Mouse (Mus musculus) G1E (cell line): ENCODE data around the gene Sox5. TPM values are rescaled to one million over a fixed set of nuclear protein-coding genes. Genes with fewer than 3 reads are reported as not detected.

Experiments
- ATAC-seq: 2 replicates; pipeline ENCODE4 v1.8.0; 2016; ENCODE audit warnings: mild to moderate bottlenecking; ENCODE audit not compliant: insufficient number of reproducible peaks, poor library complexity, low FRiP score, severe bottlenecking; ENCODE audit errors: extremely low read depth
- DNase-seq: peaks from one replicate; pipeline ENCODE4 v3.0.0; 2012; ENCODE audit warnings: low spot score
- H3K27me3 ChIP-seq: 2 replicates; pipeline ENCODE4 v1.6.1; 2012; ENCODE audit warnings: mild to moderate bottlenecking, low read length, inconsistent platforms; ENCODE audit not compliant: insufficient read depth
- H3K36me3 ChIP-seq: replicated peaks from 2 replicates; pipeline ENCODE3; 2012; ENCODE audit warnings: mild to moderate bottlenecking, inconsistent platforms
- H3K4me1 ChIP-seq: 2 replicates; pipeline ENCODE4 v1.6.1; 2012; ENCODE audit warnings: low read depth, low read length, inconsistent platforms, mixed read lengths; ENCODE audit not compliant: insufficient read depth
- H3K4me3 ChIP-seq: 2 replicates; pipeline ENCODE4 v1.5.1; 2012; ENCODE audit warnings: low read depth, mild to moderate bottlenecking, inconsistent platforms, low read length, moderate library complexity, mixed read lengths
- H3K9me3 ChIP-seq: replicated peaks from 2 replicates; pipeline ENCODE4 v1.6.1; 2012; ENCODE audit warnings: inconsistent platforms
- CTCF ChIP-seq: IDR thresholded peaks from 2 replicates; pipeline ENCODE4 v1.5.1; 2012; ENCODE audit warnings: low read depth, low read length, inconsistent platforms, mixed read lengths
- GATA1 ChIP-seq: IDR thresholded peaks from 2 replicates; pipeline ENCODE4 v1.6.1; 2012; ENCODE audit warnings: borderline replicate concordance, low read length, inconsistent platforms, mixed read lengths
- GATA2 ChIP-seq: IDR thresholded peaks from 2 replicates; pipeline ENCODE4 v1.6.1; 2012; ENCODE audit warnings: low read depth, low read length, inconsistent platforms, borderline replicate concordance
- POLR2AphosphoS5 ChIP-seq: IDR thresholded peaks from 2 replicates; pipeline ENCODE4 v1.6.1; 2012; ENCODE audit warnings: low read depth, low read length, inconsistent platforms; ENCODE audit not compliant: insufficient replicate concordance
- TAL1 ChIP-seq: conservative IDR thresholded peaks from 2 replicates; pipeline ENCODE4 v1.6.1; 2012; ENCODE audit warnings: low read depth, low read length, inconsistent platforms, mixed read lengths
- polyA plus RNA-seq: library from polyadenylated mRNA; stranded (reverse); fragments of >175 nt; gene quantifications from 2 replicates; pipeline ENCODE4 v1.2.3, GENCODE M21; 2012
- total RNA-seq, 2 experiments: library from RNA; stranded (forward) in 1 of 2; stranded (reverse) in 1 of 2; fragments of 200-1000 nt in 1 of 2; fragments of >200 nt in 1 of 2; fragmentation: Nextera tagmentation in 1 of 2; gene quantifications; 2 replicates each; pipeline ENCODE4 v1.2.3; 2014 to 2017

Gene Sox5
- total and polyA plus RNA-seq, 3 experiments: 0.27 to 16.2 TPM; not detected in 1

DNA sequence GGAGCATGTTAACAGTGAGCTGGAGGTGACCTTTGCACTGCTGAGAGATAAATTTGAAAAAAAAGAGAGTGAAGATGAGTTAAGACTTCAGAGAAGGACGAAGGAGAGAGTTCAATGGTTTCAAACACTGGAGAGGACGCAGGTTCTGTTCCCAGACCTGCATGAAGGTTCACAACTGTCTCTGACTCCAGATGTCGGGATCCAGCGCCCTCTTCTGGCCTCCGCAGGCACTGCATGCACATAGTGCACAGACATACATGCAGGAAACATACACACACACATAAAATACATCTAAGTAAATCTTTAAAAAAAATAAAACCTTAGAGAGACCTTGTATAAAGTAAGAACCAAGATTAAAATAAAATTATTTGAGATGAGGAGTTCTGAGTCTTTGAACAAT lies 352.5 kb downstream of the Sox5 start:
- TF ChIP-seq TAL1 (no peak), CTCF (no peak), GATA2 (no peak)
- no peaks in the 10 kb centered on the region for H3K4me1 ChIP-seq
- no peaks in the 10 kb centered on the region for H3K27me3 ChIP-seq
- no peak for ATAC-seq
- no peak overlapping the region for H3K4me3 ChIP-seq
- no peaks in the 10 kb centered on the region for H3K36me3 ChIP-seq
- peaks cover 43% of the 10 kb centered on the region for H3K9me3 ChIP-seq
- no peak for DNase-seq

- TF ChIP-seq GATA1: no peak
- TF ChIP-seq TAL1: no peak
- TF ChIP-seq GATA2: no peak
- TF ChIP-seq CTCF: no peak
- no peak for TF ChIP-seq POLR2AphosphoS5
- Histone ChIP-seq H3K4me1 (no peaks in the 10 kb centered on the region), H3K9me3 (peaks cover 42% of the 10 kb centered on the region), H3K27me3 (no peaks in the 10 kb centered on the region), H3K36me3 (no peaks in the 10 kb centered on the region), H3K4me3 (no peak overlapping the region)
- no peak for DNase-seq
- ATAC-seq: no peak
Measured at GRCm38 (mm10) chr6:144408030-144408429, 373.7 kb downstream of the Sox5 start.

DNA sequence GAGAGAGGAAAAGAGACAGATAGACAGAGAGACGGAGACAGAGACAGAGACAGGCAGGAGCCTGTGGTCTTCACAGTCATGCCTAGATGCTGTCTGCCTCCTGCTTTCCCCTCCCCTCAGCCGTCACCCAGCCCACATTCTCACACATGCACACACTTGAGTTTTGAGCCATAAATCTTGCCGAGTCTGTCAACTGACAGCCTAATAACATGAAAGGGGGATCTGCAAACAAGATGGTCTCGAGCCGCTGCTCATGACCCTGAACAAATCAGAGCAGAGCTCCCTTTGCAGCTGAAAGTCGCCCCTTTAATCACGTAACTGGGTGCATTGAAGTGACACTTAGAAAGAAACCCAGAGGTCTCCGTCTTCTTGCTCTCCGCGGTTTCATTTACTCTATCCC lies 383.7 kb downstream of the Sox5 start:
- Histone ChIP-seq H3K4me1 (no peaks in the 10 kb centered on the region), H3K36me3 (no peaks in the 10 kb centered on the region), H3K27me3 (no peaks in the 10 kb centered on the region), H3K9me3 (peaks cover 54% of the 10 kb centered on the region), H3K4me3 (no peak overlapping the region)
- no peak for DNase-seq
- ATAC-seq: no peak
- TF ChIP-seq CTCF (no peak), TAL1 (no peak), POLR2AphosphoS5 (no peak), GATA2 (no peak), GATA1 (no peak)

GRCm38 (mm10) chr6:144393151-144393550 lies 388.6 kb downstream of the Sox5 start:
- no peaks in the 10 kb centered on the region for H3K27me3 ChIP-seq

GRCm38 (mm10) chr6:144389333-144390054 lies 392.3 kb downstream of the Sox5 start:
- H3K27me3 ChIP-seq: no peaks in the 10 kb centered on the region
- no peaks in the 10 kb centered on the region for H3K4me1 ChIP-seq
- ATAC-seq (no peak), DNase-seq (no peak)
- H3K36me3 ChIP-seq: no peaks in the 10 kb centered on the region
- no peak for TF ChIP-seq GATA1
- no peak for TF ChIP-seq POLR2AphosphoS5
- TF ChIP-seq GATA2: no peak
- no peak for TF ChIP-seq TAL1
- no peak for TF ChIP-seq CTCF
- no peak overlapping the region for H3K4me3 ChIP-seq
- H3K9me3 ChIP-seq: peaks cover 48% of the 10 kb centered on the region

More at GRCm38 (mm10) chr6:144393151-144393550, 388.6 kb downstream of the Sox5 start:
- TF ChIP-seq POLR2AphosphoS5 (no peak), TAL1 (no peak), GATA1 (no peak), GATA2 (no peak), CTCF (no peak)
- no peak overlapping the region for H3K4me3 ChIP-seq
- no peak for DNase-seq
- H3K36me3 ChIP-seq: no peaks in the 10 kb centered on the region
- no peaks in the 10 kb centered on the region for H3K4me1 ChIP-seq
- no peak for ATAC-seq
- H3K9me3 ChIP-seq: peaks cover 64% of the 10 kb centered on the region

DNA sequence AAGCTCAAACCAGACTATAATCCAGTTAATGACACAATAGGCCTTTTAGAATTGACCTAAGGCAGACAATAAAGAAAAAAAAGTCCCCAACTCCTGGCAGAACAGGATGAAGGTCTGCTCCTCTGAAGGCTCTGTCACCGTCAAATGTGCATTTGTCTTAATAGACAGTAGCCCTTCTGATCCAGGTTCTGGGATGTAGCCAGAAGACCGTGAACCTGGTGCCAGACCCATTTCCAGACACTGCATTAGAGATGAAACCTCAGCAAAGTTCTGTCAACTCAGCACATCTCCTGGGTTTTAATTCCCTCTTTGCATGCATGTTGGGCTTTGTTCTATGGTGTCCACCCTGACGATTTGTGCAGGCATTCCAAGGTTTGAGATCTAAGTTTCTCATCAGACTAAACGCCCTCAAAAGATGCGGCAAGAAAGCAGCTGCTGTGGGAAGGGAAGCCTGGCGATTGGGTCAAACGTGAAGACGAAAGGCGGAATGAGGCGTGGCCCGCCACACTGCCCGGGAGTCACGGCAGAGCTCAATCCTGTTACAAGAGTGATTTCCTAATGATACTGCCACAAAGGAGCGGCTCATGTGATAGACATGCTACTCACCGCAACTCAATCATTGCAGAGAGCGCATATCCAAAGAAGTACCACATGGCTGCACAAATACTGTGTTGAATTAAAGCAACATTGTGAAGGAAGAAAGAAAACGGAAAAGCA lies 394.1 kb downstream of the Sox5 start:
- TF ChIP-seq POLR2AphosphoS5: no peak
- no peak for TF ChIP-seq GATA2
- TF ChIP-seq TAL1: no peak
- TF ChIP-seq CTCF: no peak
- no peak for ATAC-seq

More for the DNA sequence above, 394.1 kb downstream of the Sox5 start:
- Histone ChIP-seq H3K4me1 (no peaks in the 10 kb centered on the region), H3K9me3 (peaks cover 56% of the 10 kb centered on the region), H3K36me3 (no peaks in the 10 kb centered on the region), H3K27me3 (no peaks in the 10 kb centered on the region), H3K4me3 (no peak overlapping the region)
- DNase-seq: no peak
